Mouse (Mus musculus) ES-Bruce4 (cell line): ENCODE data around the gene Cish.
A peak's percentile ranks its signal among the peaks of the same experiment; 100 is the strongest.

Experiments
- CTCF ChIP-seq: IDR thresholded peaks from one replicate; pipeline ENCODE4 v1.8.1; 2011; ENCODE audit warnings: low read depth, low read length
- EP300 ChIP-seq: IDR thresholded peaks from 2 replicates; pipeline ENCODE4 v1.6.1; 2011; ENCODE audit warnings: low read depth, low read length; ENCODE audit not compliant: insufficient read depth
- POLR2A ChIP-seq: IDR thresholded peaks from one replicate; pipeline ENCODE4 v1.8.1; 2011; ENCODE audit warnings: low read length; ENCODE audit not compliant: insufficient read depth

- TF ChIP-seq CTCF, result peak; percentile 94
- TF ChIP-seq POLR2A, result no peak
- TF ChIP-seq EP300, result no peak
These were observed 1.6 kb upstream of the Cish start for GRCm38 (mm10) chr9:107294249-107294648.
